Mouse (Mus musculus) liver, postnatal 0 days (tissue): ENCODE data around the gene Trp53tg5.

Source experiments
- CTCF ChIP-seq: sonication (generic); IDR thresholded peaks from 2 replicates; pipeline ENCODE4 v1.5.1; 2016; ENCODE audit warnings: antibody characterized with exemption, low read depth
- EP300 ChIP-seq: IDR thresholded peaks from 2 replicates; pipeline ENCODE4 v1.6.1; 2016; ENCODE audit warnings: antibody characterized with exemption, low read depth, mild to moderate bottlenecking

DNA sequence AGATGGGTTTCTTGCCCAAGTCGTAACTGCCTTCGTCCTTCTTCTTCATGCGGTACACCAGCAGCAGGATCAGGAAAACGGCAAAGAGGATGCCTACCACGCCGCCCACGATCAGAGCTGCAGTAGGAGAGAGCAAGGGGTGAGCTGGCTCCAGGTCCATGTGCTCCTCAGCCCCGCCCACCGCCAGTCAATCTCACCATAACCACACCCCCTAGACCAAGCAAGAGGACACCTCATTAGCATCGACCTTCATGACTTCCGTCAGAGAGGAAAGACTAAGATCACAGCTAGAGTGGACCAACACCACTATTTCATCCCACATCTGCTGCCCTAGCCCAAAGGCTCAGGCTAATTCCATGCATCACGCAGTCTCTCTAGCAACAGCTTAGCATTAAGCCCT lies 47.4 kb downstream of the Trp53tg5 start:
- TF ChIP-seq CTCF (no peak), EP300 (no peak)
